In the genomic region with DNA sequence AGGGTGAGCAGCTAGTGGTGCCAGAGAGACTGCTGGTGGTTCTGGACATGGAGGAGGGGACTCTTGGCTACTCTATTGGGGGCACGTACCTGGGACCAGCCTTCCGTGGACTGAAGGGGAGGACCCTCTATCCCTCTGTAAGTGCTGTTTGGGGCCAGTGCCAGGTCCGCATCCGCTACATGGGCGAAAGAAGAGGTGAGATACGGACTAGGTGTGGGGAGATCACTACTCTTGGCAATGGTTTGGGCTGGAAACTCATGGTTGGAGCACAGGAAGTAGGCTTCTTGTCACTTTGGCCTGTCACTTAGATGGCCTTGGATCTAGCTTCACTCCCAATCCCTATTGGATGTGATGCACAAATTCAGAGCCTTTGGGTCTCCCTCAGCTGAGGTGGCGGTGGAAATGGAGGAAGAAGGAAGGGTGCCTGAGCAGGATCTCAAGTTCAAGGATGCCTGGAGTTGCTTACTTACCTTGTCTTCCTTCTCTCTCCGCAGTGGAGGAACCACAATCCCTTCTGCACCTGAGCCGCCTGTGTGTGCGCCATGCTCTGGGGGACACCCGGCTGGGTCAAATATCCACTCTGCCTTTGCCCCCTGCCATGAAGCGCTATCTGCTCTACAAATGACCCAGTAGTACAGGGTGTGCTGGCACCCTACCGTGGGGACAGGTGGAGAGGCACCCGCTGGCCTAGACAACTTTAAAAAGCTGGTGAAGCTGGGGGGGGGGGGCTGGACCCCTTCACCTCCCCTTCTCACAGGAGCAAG, we compare ENCODE assay signal across 9 mouse cellular contexts. TPM values are rescaled to one million over a fixed set of nuclear protein-coding genes. Genes with fewer than 3 reads are reported as not detected.
DNase-seq lines count a peak whose midpoint lies in the region; ATAC-seq lines count a peak whose summit lies in the region.
"Had no signal": no experiment of that assay in that cellular context is flagged by ENCODE, and none has a peak within 500 bp of the region (broad histone marks: within the 10 kb centered on the region; RNA-seq: fewer than 3 reads in every experiment).

No protein-coding gene starts in this region.

- H3K4me2 ChIP-seq in limb, embryonic 15.5 days = peak overlapping the region; percentile 95

- H3K9me3 ChIP-seq in limb, embryonic 15.5 days = no peaks in the 10 kb centered on the region

- peak overlapping the region; percentile 58; the same call in 1 of the 2 replicates for H3K9ac ChIP-seq in limb, embryonic 15.5 days

- 49% methylated on average over 14 of the region's 14 CpGs for WGBS in limb, embryonic 15.5 days

- peaks cover 28% of the 10 kb centered on the region for H3K36me3 ChIP-seq in limb, embryonic 15.5 days

- intact Hi-C loops in gastrocnemius, postnatal 14 days (cut with DNase I; ENCODE audit: low total_unique reads) = no loop called here

- 0 out of 2 replicates have a peak, but pooled peaks have one; percentile 1 for ATAC-seq in erythroblast, adult 5-6 weeks (replicated peaks; ENCODE audit: low FRiP score, poor library complexity, severe bottlenecking)
- no peak for ATAC-seq in limb, embryonic 15.5 days (ENCODE audit: insufficient number of reproducible peaks, low FRiP score, low TSS enrichment, low read depth)

- DNase-seq in gastrocnemius, postnatal 10 days = peak; percentile 53
- no peak for DNase-seq in gastrocnemius, postnatal 14 days
- peak; percentile 61 for DNase-seq in 3T3-L1 (ENCODE audit: low read depth, low spot score)
- peak; percentile 68 for DNase-seq in testis, postnatal 10 days (ENCODE audit: low spot score)
- no peak for DNase-seq in adrenal gland, postnatal 14 days
- DNase-seq in thymus, postnatal 0 days (ENCODE audit: low spot score) = no peak

- peaks cover 63% of the 10 kb centered on the region for H3K4me1 ChIP-seq in limb, embryonic 15.5 days

- peak overlapping the region; percentile 61 for H3K4me3 ChIP-seq in limb, embryonic 15.5 days

- peak overlapping the region; percentile 94 for H3K27ac ChIP-seq in limb, embryonic 15.5 days

- H3K27me3 ChIP-seq in limb, embryonic 15.5 days = no peaks in the 10 kb centered on the region

RNA-seq across cellular contexts. Expression of a gene that starts 1.5 kb away (rescaled TPM):
- 1 to 10 TPM; 3.5 to 6.5 TPM for total RNA-seq in gastrocnemius, postnatal 10 days (2021)
- 1 to 10 TPM; 3.7 to 4.8 TPM for total RNA-seq in gastrocnemius, postnatal 14 days (2021)
- 0.58 TPM in 1 of 2 replicates, not detected in the other for total RNA-seq in erythroblast, adult 5-6 weeks (2015; ENCODE audit: low replicate concordance)
- 2.6 and 4.3 TPM in 2 replicates for total RNA-seq in erythroblast, adult 5-6 weeks (2017; ENCODE audit: low replicate concordance)
- polyA plus RNA-seq in limb, embryonic 15.5 days (2015; fragmentation: Nextera tagmentation; extraction: Ambion mirVana) = 14.1 and 15.5 TPM in 2 replicates
- 13.0 and 14.6 TPM in 2 replicates for total RNA-seq in adrenal gland, postnatal 14 days (2021)
- polyA plus RNA-seq in thymus, postnatal 0 days (2015; fragmentation: Nextera tagmentation; extraction: Ambion mirVana) = 8.9 and 9.4 TPM in 2 replicates

RNA-seq across cellular contexts. Expression of a gene that starts 4.1 kb away (rescaled TPM):
- 1,000 to 10,000 TPM; 2,520 to 2,805 TPM for total RNA-seq in gastrocnemius, postnatal 10 days (2021)
- 1,000 to 10,000 TPM; 2,868 to 2,952 TPM for total RNA-seq in gastrocnemius, postnatal 14 days (2021)
- total RNA-seq in erythroblast, adult 5-6 weeks (2015; ENCODE audit: low replicate concordance) = 37.3 and 44.3 TPM in 2 replicates
- 30.0 and 31.0 TPM in 2 replicates for total RNA-seq in erythroblast, adult 5-6 weeks (2017; ENCODE audit: low replicate concordance)
- polyA plus RNA-seq in limb, embryonic 15.5 days (2015; fragmentation: Nextera tagmentation; extraction: Ambion mirVana) = 940 and 1,131 TPM in 2 replicates
- 425 and 436 TPM in 2 replicates for total RNA-seq in adrenal gland, postnatal 14 days (2021)
- 231 and 275 TPM in 2 replicates for polyA plus RNA-seq in thymus, postnatal 0 days (2015; fragmentation: Nextera tagmentation; extraction: Ambion mirVana)

RNA-seq across cellular contexts. Expression of a gene that starts 19.3 kb away (rescaled TPM):
- 10 to 100 TPM; 66.2 to 66.4 TPM for total RNA-seq in gastrocnemius, postnatal 10 days (2021)
- total RNA-seq in gastrocnemius, postnatal 14 days (2021) = 10 to 100 TPM; 55.3 to 61.9 TPM
- 10.0 and 34.6 TPM in 2 replicates for total RNA-seq in erythroblast, adult 5-6 weeks (2015; ENCODE audit: low replicate concordance)
- total RNA-seq in erythroblast, adult 5-6 weeks (2017; ENCODE audit: low replicate concordance) = 22.0 and 29.6 TPM in 2 replicates
- 134 and 136 TPM in 2 replicates for polyA plus RNA-seq in limb, embryonic 15.5 days (2015; fragmentation: Nextera tagmentation; extraction: Ambion mirVana)
- 83.2 and 103 TPM in 2 replicates for total RNA-seq in adrenal gland, postnatal 14 days (2021)
- 93.0 and 93.4 TPM in 2 replicates for polyA plus RNA-seq in thymus, postnatal 0 days (2015; fragmentation: Nextera tagmentation; extraction: Ambion mirVana)

RNA-seq across cellular contexts. Expression of a gene that starts 19.4 kb away (rescaled TPM):
- 10 to 100 TPM; 13.5 to 14.3 TPM for total RNA-seq in gastrocnemius, postnatal 10 days (2021)
- 1 to 10 TPM; 4.6 to 5.0 TPM for total RNA-seq in gastrocnemius, postnatal 14 days (2021)
- 65.8 and 68.0 TPM in 2 replicates for total RNA-seq in erythroblast, adult 5-6 weeks (2015; ENCODE audit: low replicate concordance)
- 58.5 and 73.8 TPM in 2 replicates for total RNA-seq in erythroblast, adult 5-6 weeks (2017; ENCODE audit: low replicate concordance)
- polyA plus RNA-seq in limb, embryonic 15.5 days (2015; fragmentation: Nextera tagmentation; extraction: Ambion mirVana) = 124 and 141 TPM in 2 replicates
- total RNA-seq in adrenal gland, postnatal 14 days (2021) = 22.2 and 26.1 TPM in 2 replicates
- 240 and 258 TPM in 2 replicates for polyA plus RNA-seq in thymus, postnatal 0 days (2015; fragmentation: Nextera tagmentation; extraction: Ambion mirVana)

RNA-seq across cellular contexts. Expression of a gene that starts 30.1 kb away (rescaled TPM):
- total RNA-seq in gastrocnemius, postnatal 10 days (2021) = 1 to 10 TPM; 8.4 to 9.4 TPM
- total RNA-seq in gastrocnemius, postnatal 14 days (2021) = 1 to 10 TPM; 6.6 to 7.0 TPM
- not detected in 2 replicates for total RNA-seq in erythroblast, adult 5-6 weeks (2015; ENCODE audit: low replicate concordance)
- total RNA-seq in erythroblast, adult 5-6 weeks (2017; ENCODE audit: low replicate concordance) = not detected in 2 replicates
- polyA plus RNA-seq in limb, embryonic 15.5 days (2015; fragmentation: Nextera tagmentation; extraction: Ambion mirVana) = 0.96 and 3.2 TPM in 2 replicates
- 9.4 and 9.5 TPM in 2 replicates for total RNA-seq in adrenal gland, postnatal 14 days (2021)
- polyA plus RNA-seq in thymus, postnatal 0 days (2015; fragmentation: Nextera tagmentation; extraction: Ambion mirVana) = 2.3 and 2.4 TPM in 2 replicates
- total RNA-seq: hematopoietic stem cell, adult 5-6 weeks had no signal

Comparison
In these comparisons a context has a peak if more than half of its experiments do, and no peak if none do; other contexts are left out.
1. DNase-seq: peak in gastrocnemius, postnatal 10 days (single experiment), 3T3-L1 (single experiment) and testis, postnatal 10 days (single experiment); none in gastrocnemius, postnatal 14 days (single experiment), adrenal gland, postnatal 14 days (single experiment) and thymus, postnatal 0 days (single experiment).